Mouse (Mus musculus) central nervous system, embryonic 18 days (tissue): ENCODE measurements around the gene Gm32742. TPM values are rescaled to one million over a fixed set of nuclear protein-coding genes. Genes with fewer than 3 reads are reported as not detected.

Source experiments
- polyA plus RNA-seq: library from polyadenylated mRNA; depleted of rRNA; stranded (reverse); fragments of >200 nt; gene quantifications from 2 replicates; pipeline ENCODE4 v1.2.3, GENCODE M21; 2012; rRNA removed

The Gm32742 gene
- polyA plus RNA-seq, result 0.01 and 0.03 TPM in 2 replicates

DNA sequence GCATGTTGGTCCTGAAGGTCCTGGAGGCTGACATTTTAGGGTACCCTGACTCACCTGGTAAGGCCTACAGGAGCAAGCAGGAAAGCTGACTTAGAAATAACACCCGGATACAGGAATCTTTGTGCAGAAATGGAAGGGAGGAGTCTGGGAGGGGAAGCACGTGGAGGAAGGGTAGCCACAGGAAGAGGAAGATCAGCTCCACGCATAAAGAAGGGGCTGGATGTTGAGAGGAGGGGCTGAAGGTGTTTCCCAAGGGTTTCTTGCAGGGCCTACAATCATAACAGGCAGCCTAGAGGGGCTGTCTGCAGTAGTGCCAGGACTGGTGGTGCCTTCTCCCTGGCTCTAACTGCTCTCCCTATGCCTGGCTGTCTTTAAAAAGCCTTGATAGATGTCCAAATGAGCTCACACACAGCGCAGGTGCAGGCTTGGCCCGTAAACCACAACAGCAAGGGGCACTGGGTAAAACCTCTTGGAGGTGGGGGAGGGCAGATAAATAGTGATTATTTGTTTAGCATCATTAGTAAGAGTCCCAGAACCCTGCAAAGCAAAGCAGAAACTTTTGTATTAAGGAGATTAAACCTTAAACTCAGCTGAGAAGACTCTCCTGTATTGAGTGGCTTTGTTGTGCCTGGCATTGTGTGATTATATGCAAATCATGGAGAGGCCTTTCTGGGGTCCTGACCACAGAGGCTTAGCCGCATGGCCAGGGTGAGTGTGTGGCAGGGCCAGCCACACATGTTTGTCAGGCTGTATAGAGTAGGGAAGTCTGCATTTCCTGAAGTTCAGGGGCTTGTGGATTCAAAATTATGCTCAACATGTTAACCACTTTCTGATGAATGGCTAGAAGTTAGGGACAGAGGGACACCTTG, at the start of gene Gm32742:
Gene Gm32742, minus strand, starts transcription at position 206 of the 869 bp plus-strand sequence.

DNA sequence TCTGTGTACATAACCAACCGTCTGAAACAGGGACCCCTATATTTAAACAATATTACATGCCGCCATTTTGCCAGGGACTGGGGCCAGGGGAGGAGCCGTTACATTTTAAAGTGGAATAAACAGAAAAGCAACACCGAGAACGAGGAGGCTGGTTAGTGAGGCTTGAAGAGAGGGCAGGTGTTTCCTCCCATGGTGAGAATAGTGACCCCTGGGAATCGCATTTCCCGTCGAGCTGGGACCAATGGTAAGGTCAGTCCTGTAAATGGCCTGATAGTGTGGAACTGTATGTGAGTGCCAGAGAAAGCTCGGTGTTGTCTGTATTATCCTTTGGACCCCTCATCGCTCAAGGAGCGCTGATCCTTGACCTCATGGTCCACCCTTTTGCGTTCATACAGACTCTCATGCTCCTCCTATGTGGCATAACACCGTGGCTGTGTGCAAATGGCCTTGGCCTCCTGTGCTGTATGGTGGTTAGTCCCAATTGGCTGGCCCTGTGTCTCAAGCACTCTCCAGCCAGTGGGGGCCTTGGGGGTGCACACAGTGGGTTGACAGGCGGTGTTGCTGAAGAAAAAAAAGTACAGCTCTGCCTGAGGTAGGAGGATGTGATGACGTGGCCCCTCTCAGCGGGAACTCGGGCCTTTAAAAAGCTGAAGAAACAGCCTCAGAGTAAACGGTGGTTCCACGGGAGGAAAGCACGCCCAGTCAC, 47.9 kb upstream of the Gm32742 start, which contains the start of gene Pou2af1:
Gene Pou2af1, plus strand, starts transcription at position 686 of the 706 bp plus-strand sequence.

GRCm38 (mm10) chr9:51101756-51102425, 63.4 kb downstream of the Gm32742 start, which contains the start of gene 4833427G06Rik:
Gene 4833427G06Rik (minus strand): TSS chr9:51102078.

Other genes with a start within 250 kb of the Gm32742 start
- 23.2 and 25.0 TPM in 2 replicates for gene Sik2, start 156.4 kb downstream of the Gm32742 start, polyA plus RNA-seq
- not detected in 2 replicates for gene Btg4, start 104.6 kb downstream of the Gm32742 start, polyA plus RNA-seq
- 1.4 TPM in 2 replicates for gene Layn, start 88.4 kb downstream of the Gm32742 start, polyA plus RNA-seq
- gene 4833427G06Rik, start 63.4 kb downstream of the Gm32742 start, polyA plus RNA-seq, result 0.75 and 1.6 TPM in 2 replicates
- gene Pou2af1, start 48.2 kb upstream of the Gm32742 start, polyA plus RNA-seq, result 0.12 and 0.21 TPM in 2 replicates
- 0.94 and 1.0 TPM in 2 replicates for gene Colca2, start 113.1 kb upstream of the Gm32742 start, polyA plus RNA-seq
- gene 1810046K07Rik, start 163.4 kb upstream of the Gm32742 start, polyA plus RNA-seq, result not detected in 2 replicates